Mouse (Mus musculus) thymus, adult 2 months (tissue): ENCODE measurements at regions not wholly inside any gene's neighbourhood (a gene's known extent, or its start where the extent isn't known, plus 50 kb on each side); places are given as distances from the start of the nearest gene placed in this dataset.

ENCODE experiments used
- CTCF ChIP-seq: fragments of 200-500 bp; IDR thresholded peaks from 2 replicates; pipeline ENCODE4 v1.5.1; 2012; ENCODE audit warnings: mild to moderate bottlenecking, control low read depth, low read length, moderate library complexity, borderline replicate concordance; ENCODE audit not compliant: control insufficient read depth, poor library complexity, insufficient read depth; ENCODE audit errors: extremely low read depth
- POLR2A ChIP-seq: fragments of 200-500 bp; IDR thresholded peaks from 2 replicates; pipeline ENCODE4 v1.6.1; 2012; ENCODE audit warnings: mild to moderate bottlenecking, low read length, control low read depth, moderate library complexity; ENCODE audit not compliant: control insufficient read depth, poor library complexity, insufficient read depth; ENCODE audit errors: extremely low read depth

GRCm38 (mm10) chr5:118438016-118438415, 122.5 kb upstream of the Med13l start:
- no peak for TF ChIP-seq POLR2A
- no peak for TF ChIP-seq CTCF
